Mouse (Mus musculus): Measurements from ENCODE around the gene 4932438H23Rik. TPM values are rescaled to one million over a fixed set of nuclear protein-coding genes. Genes with fewer than 3 reads are reported as not detected.
A peak's percentile ranks its signal among the peaks of the same experiment; 100 is the strongest.

Gene 4932438H23Rik
- polyA plus RNA-seq, 1 experiment from 2014 or later: 0.27 TPM

GRCm38 (mm10) chr16:91044270-91045182 lies 50.4 kb downstream of the 4932438H23Rik start, which contains the start of gene Paxbp1:
Paxbp1 (minus strand) TSS chr16:91044543.
- ATAC-seq (ENCODE audit: low FRiP score, low read depth): peak; percentile 97
- Histone ChIP-seq H3K4me3 (peak within 1 kb of the TSS; percentile 95), H3K9me3 (no peaks in the 10 kb centered on the region), H3K27me3 (replicated peaks) (no peaks in the 10 kb centered on the region), H3K4me1 (peaks cover 8% of the 10 kb centered on the region), H3K4me2 (replicated peaks) (peak within 1 kb of the TSS; percentile 71), H3K27ac (peak within 1 kb of the TSS; percentile 92), H3K9ac (peak within 1 kb of the TSS; percentile 97), H3K36me3 (peaks cover 13% of the 10 kb centered on the region)
- 2% methylated on average over 70 of the region's 70 CpGs for WGBS

DNA sequence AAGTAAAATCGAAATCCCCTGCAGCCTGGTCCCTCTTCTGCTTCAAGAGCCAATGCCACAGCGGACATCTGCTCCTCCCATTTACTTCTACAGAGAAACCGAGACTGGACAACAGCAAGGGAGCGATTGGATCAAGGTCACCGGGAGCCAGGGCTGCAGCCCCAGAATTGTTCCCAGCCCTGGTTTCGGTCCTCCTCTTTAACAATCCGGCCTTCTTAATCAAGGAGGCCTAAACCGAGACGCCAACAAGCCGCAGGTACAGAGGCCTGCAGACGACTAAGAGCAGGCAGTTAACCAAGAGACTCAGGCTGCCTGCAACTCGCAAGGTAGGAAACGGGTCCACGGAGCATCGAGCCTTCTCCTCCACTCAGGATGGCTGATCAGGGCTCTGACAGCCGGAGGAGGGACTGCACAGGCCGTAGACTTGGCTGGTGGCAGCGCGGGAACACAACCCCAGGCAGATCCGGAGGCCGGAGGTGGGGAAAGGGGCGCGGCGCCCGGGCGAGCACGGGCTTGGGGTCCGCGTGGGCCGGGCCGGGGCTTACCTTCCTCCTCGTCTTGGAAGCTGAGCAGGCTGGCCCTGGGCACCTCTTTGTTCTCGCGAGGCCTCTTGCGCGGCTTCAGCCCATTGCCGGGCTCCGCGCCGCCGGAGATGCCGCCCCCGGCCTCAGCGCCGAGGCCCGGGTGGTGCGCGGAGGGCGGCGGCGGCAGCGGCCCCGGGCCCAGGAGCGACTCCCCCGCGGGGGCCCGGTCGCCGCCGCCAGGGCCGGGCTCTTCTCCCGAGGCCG lies 51.3 kb downstream of the 4932438H23Rik start:
- H3K4me2 ChIP-seq (replicated peaks): peak overlapping the region; percentile 71
- H3K4me1 ChIP-seq: peaks cover 8% of the 10 kb centered on the region
- peak; percentile 81 for ATAC-seq (ENCODE audit: low FRiP score, low read depth)
- peaks cover 19% of the 10 kb centered on the region for H3K36me3 ChIP-seq
- peak overlapping the region; percentile 95 for H3K4me3 ChIP-seq
- H3K9me3 ChIP-seq: no peaks in the 10 kb centered on the region
- H3K9ac ChIP-seq: peak overlapping the region; percentile 97
- peak overlapping the region; percentile 92 for H3K27ac ChIP-seq
- under 1% methylated on average over 63 of the region's 63 CpGs for WGBS
- no peaks in the 10 kb centered on the region for H3K27me3 ChIP-seq (replicated peaks)

GRCm38 (mm10) chr16:91042640-91043039 lies 52.3 kb downstream of the 4932438H23Rik start:
- peak overlapping the region; percentile 71 for H3K4me2 ChIP-seq (replicated peaks)
- no peaks in the 10 kb centered on the region for H3K27me3 ChIP-seq (replicated peaks)
- H3K9me3 ChIP-seq: no peaks in the 10 kb centered on the region
- H3K4me3 ChIP-seq: no peak overlapping the region
- 0 out of 2 replicates have a peak overlapping the region, but pooled peaks have one; percentile 49 for H3K9ac ChIP-seq
- 77% methylated on average over 1 of the region's 1 CpGs for WGBS
- ATAC-seq (ENCODE audit: low FRiP score, low read depth): no peak
- peaks cover 8% of the 10 kb centered on the region for H3K4me1 ChIP-seq
- peaks cover 26% of the 10 kb centered on the region for H3K36me3 ChIP-seq
- H3K27ac ChIP-seq: no peak overlapping the region

GRCm38 (mm10) chr16:91035866-91036265 lies 59.1 kb downstream of the 4932438H23Rik start:
- no peak for ATAC-seq (ENCODE audit: low FRiP score, low read depth)
- Histone ChIP-seq H3K9me3 (no peaks in the 10 kb centered on the region), H3K9ac (no peak overlapping the region), H3K27ac (no peak overlapping the region), H3K4me3 (no peak overlapping the region), H3K27me3 (replicated peaks) (no peaks in the 10 kb centered on the region), H3K36me3 (peaks cover 78% of the 10 kb centered on the region), H3K4me2 (replicated peaks) (no peak overlapping the region), H3K4me1 (no peaks in the 10 kb centered on the region)
- WGBS: 92% methylated on average over 10 of the region's 10 CpGs

DNA sequence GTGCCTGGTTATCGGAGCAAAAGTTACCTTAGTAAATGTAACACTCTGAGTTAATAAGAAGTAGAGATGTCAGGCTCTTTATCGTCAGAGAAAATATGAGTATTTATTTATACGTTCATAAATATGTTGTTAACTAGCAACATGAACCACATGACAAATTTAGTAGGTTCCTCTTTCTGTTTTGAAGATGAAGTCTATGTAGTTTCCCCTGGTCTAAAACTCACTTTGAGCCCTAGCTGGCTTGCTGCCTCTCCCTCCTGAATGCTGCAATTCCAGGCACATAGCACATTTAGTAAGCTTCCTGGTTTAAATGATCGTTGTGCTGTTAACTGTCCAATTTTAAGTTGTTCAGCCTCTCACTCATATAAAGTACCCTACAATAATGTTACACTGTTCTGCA lies 64.2 kb downstream of the 4932438H23Rik start:
- no peak overlapping the region for H3K4me2 ChIP-seq (replicated peaks)
- H3K4me1 ChIP-seq: no peaks in the 10 kb centered on the region
- H3K9me3 ChIP-seq: no peaks in the 10 kb centered on the region
- no peaks in the 10 kb centered on the region for H3K27me3 ChIP-seq (replicated peaks)
- H3K4me3 ChIP-seq: no peak overlapping the region
- H3K9ac ChIP-seq: no peak overlapping the region
- no peak for ATAC-seq (ENCODE audit: low FRiP score, low read depth)
- peaks cover 82% of the 10 kb centered on the region for H3K36me3 ChIP-seq
- WGBS: 93% methylated on average over 4 of the region's 4 CpGs
- H3K27ac ChIP-seq: no peak overlapping the region

DNA sequence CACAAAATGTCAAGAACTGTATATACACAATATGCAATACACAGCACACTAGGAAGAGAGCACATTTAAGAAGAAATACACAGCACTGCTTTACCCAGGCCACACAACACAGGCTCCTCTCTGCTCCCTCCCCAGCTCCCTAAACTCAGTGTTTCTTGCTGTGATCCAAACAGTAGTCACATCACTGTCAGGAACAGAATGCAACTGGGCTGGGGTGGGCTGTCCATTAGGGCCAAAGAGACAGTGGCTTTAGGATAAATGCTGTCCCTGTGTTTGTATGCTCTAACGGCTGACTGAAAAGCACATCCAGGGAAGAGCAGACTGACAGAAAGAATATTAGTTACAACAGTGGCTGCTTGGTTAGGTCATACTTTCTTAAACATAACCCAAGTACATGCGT lies 65.0 kb downstream of the 4932438H23Rik start:
- no peak for ATAC-seq (ENCODE audit: low FRiP score, low read depth)
- peaks cover 84% of the 10 kb centered on the region for H3K36me3 ChIP-seq
- no peak overlapping the region for H3K4me3 ChIP-seq
- no peaks in the 10 kb centered on the region for H3K4me1 ChIP-seq
- no peaks in the 10 kb centered on the region for H3K9me3 ChIP-seq
- H3K27ac ChIP-seq: no peak overlapping the region
- no peaks in the 10 kb centered on the region for H3K27me3 ChIP-seq (replicated peaks)
- WGBS: 91% methylated on average over 2 of the region's 2 CpGs
- H3K4me2 ChIP-seq (replicated peaks): no peak overlapping the region
- H3K9ac ChIP-seq: no peak overlapping the region

DNA sequence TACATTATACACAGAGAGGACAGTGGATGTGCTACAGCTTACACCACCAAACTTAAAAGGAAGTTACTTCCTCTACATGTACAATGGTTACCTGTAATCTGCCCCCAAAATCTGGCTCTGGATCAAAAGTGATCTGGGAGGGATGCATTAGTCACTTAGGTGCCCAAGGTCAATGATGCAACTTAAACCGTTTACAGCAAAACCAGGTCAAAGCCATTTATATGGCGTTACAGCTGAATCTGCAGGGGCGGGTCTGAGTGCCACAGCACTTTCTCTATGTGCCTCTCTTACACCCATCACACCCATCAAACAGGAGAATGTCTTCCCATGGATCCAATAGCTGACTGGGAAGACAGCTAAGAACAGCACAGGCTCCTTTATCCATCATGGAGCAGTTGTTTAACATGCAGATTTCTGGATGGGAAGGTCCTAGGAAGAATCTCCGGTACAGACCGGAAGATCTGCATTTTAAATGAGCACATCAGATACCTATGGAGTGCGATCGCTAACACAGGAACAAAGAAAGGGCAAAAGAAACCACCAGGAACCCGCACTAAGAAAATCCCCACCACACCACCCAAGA lies 65.7 kb downstream of the 4932438H23Rik start:
- H3K27ac ChIP-seq: no peak overlapping the region
- H3K4me1 ChIP-seq: no peaks in the 10 kb centered on the region
- no peaks in the 10 kb centered on the region for H3K27me3 ChIP-seq (replicated peaks)
- peaks cover 85% of the 10 kb centered on the region for H3K36me3 ChIP-seq
- ATAC-seq (ENCODE audit: low FRiP score, low read depth): no peak
- no peak overlapping the region for H3K4me2 ChIP-seq (replicated peaks)
- H3K9ac ChIP-seq: no peak overlapping the region
- WGBS: 92% methylated on average over 8 of the region's 8 CpGs
- H3K4me3 ChIP-seq: no peak overlapping the region
- H3K9me3 ChIP-seq: no peaks in the 10 kb centered on the region

- no peak overlapping the region for H3K4me3 ChIP-seq
- H3K9me3 ChIP-seq: no peaks in the 10 kb centered on the region
- H3K4me2 ChIP-seq (replicated peaks): no peak overlapping the region
- H3K27ac ChIP-seq: no peak overlapping the region
- WGBS: 90% methylated on average over 4 of the region's 4 CpGs
- H3K9ac ChIP-seq: no peak overlapping the region
- ATAC-seq (ENCODE audit: low FRiP score, low read depth): no peak
- no peaks in the 10 kb centered on the region for H3K4me1 ChIP-seq
- H3K27me3 ChIP-seq (replicated peaks): no peaks in the 10 kb centered on the region
- H3K36me3 ChIP-seq: peaks cover 83% of the 10 kb centered on the region
Measured at GRCm38 (mm10) chr16:91026290-91026689, 68.6 kb downstream of the 4932438H23Rik start.

DNA sequence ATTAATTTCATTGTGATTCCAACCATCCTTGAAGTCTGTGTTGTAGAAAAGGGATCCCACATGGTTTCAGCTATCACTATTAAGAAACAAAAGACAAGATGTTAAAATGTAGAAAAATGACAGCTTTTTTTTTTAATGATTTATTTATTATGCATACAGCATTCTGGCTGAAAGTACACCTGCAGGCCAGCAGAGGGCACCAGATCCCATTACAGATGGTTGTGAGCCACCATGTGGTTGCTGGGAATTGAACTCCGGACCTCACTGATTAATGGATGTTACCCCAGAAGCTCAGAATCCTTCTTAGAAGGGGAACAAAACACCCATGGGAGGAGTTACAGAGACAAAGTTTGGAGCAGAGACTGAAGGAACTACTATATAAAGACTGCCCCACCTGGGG lies 71.5 kb downstream of the 4932438H23Rik start:
- Histone ChIP-seq H3K9me3 (no peaks in the 10 kb centered on the region), H3K4me2 (replicated peaks) (no peak overlapping the region), H3K4me3 (no peak overlapping the region), H3K4me1 (no peaks in the 10 kb centered on the region), H3K36me3 (peaks cover 93% of the 10 kb centered on the region), H3K27ac (no peak overlapping the region), H3K9ac (no peak overlapping the region), H3K27me3 (replicated peaks) (no peaks in the 10 kb centered on the region)
- ATAC-seq (ENCODE audit: low FRiP score, low read depth): no peak
- 90% methylated on average over 1 of the region's 1 CpGs for WGBS

- no peak for ATAC-seq (ENCODE audit: low FRiP score, low read depth)
- no peak overlapping the region for H3K9ac ChIP-seq
- no peak overlapping the region for H3K4me2 ChIP-seq (replicated peaks)
- no peaks in the 10 kb centered on the region for H3K9me3 ChIP-seq
- H3K27me3 ChIP-seq (replicated peaks): no peaks in the 10 kb centered on the region
- peaks cover 87% of the 10 kb centered on the region for H3K36me3 ChIP-seq
- 93% methylated on average over 10 of the region's 10 CpGs for whole genome bisulfite sequencing
- H3K4me3 ChIP-seq: no peak overlapping the region
- no peak overlapping the region for H3K27ac ChIP-seq
- H3K4me1 ChIP-seq: no peaks in the 10 kb centered on the region
Measured at GRCm38 (mm10) chr16:91020842-91021483, 74.0 kb downstream of the 4932438H23Rik start.

- WGBS: 96% methylated on average over 4 of the region's 4 CpGs
- Histone ChIP-seq H3K4me2 (replicated peaks) (no peak overlapping the region), H3K9ac (no peak overlapping the region), H3K9me3 (no peaks in the 10 kb centered on the region), H3K36me3 (peaks cover 84% of the 10 kb centered on the region), H3K27ac (no peak overlapping the region), H3K4me1 (no peaks in the 10 kb centered on the region), H3K27me3 (replicated peaks) (no peaks in the 10 kb centered on the region), H3K4me3 (no peak overlapping the region)
- no peak for ATAC-seq (ENCODE audit: low FRiP score, low read depth)
Measured at GRCm38 (mm10) chr16:91019476-91019875, 75.4 kb downstream of the 4932438H23Rik start.

All from neural tube, embryonic 12.5 days (tissue).